Mouse (Mus musculus): ENCODE results near the gene Echdc2. TPM values are rescaled to one million over a fixed set of nuclear protein-coding genes. Genes with fewer than 3 reads are reported as not detected.
"Not testable (repeated sequence)": the region's sequence is repeated elsewhere in the genome, so short reads cannot be mapped to it uniquely, and the experiment has no call there.

Echdc2 gene
- polyA plus RNA-seq, 1 experiment from 2014 or later: 15.4 TPM

GRCm38 (mm10) chr4:108130452-108130851, 34.8 kb upstream of the Echdc2 start:
- Histone ChIP-seq H3K9me3 (ENCODE audit: control insufficient read depth, low read length) (no peaks in the 10 kb centered on the region), H3K4me2 (ENCODE audit: low read depth) (no peak overlapping the region), H3K27ac (ENCODE audit: low read depth, low read length) (no peak overlapping the region), H3K4me3 (ENCODE audit: low read depth, low read length) (no peak overlapping the region), H3K9ac (ENCODE audit: low read length) (no peak overlapping the region), H3K27me3 (ENCODE audit: control insufficient read depth, insufficient read depth, low read length) (no peaks in the 10 kb centered on the region), H3K4me1 (ENCODE audit: control insufficient read depth, insufficient read depth, low read length) (no peaks in the 10 kb centered on the region), H3K36me3 (ENCODE audit: control insufficient read depth, insufficient read depth, low read length) (no peaks in the 10 kb centered on the region)
- DNase-seq (ENCODE audit: low spot score) (no peak), ATAC-seq (ENCODE audit: insufficient read depth, low FRiP score, low TSS enrichment) (no peak)
- 84% methylated on average over 3 of the region's 3 CpGs for WGBS

GRCm38 (mm10) chr4:108136938-108137337, 28.3 kb upstream of the Echdc2 start:
- Histone ChIP-seq H3K9me3 (ENCODE audit: control insufficient read depth, low read length) (no peaks in the 10 kb centered on the region), H3K4me1 (ENCODE audit: control insufficient read depth, insufficient read depth, low read length) (no peaks in the 10 kb centered on the region), H3K4me2 (ENCODE audit: low read depth) (no peak overlapping the region), H3K9ac (ENCODE audit: low read length) (no peak overlapping the region), H3K36me3 (ENCODE audit: control insufficient read depth, insufficient read depth, low read length) (no peaks in the 10 kb centered on the region), H3K27me3 (ENCODE audit: control insufficient read depth, insufficient read depth, low read length) (no peaks in the 10 kb centered on the region), H3K27ac (ENCODE audit: low read depth, low read length) (no peak overlapping the region), H3K4me3 (ENCODE audit: low read depth, low read length) (no peak overlapping the region)
- no peak for DNase-seq (ENCODE audit: low spot score)
- ATAC-seq (ENCODE audit: insufficient read depth, low FRiP score, low TSS enrichment): no peak
- 91% methylated on average over 5 of the region's 5 CpGs for WGBS

GRCm38 (mm10) chr4:108143178-108143577, 22.1 kb upstream of the Echdc2 start:
- H3K4me2 ChIP-seq (ENCODE audit: low read depth); H3K9ac ChIP-seq (ENCODE audit: low read length); H3K9me3 ChIP-seq (ENCODE audit: control insufficient read depth, low read length); H3K4me1 ChIP-seq (ENCODE audit: control insufficient read depth, insufficient read depth, low read length); H3K4me3 ChIP-seq (ENCODE audit: low read depth, low read length); H3K27me3 ChIP-seq (ENCODE audit: control insufficient read depth, insufficient read depth, low read length); ATAC-seq (ENCODE audit: insufficient read depth, low FRiP score, low TSS enrichment); H3K36me3 ChIP-seq (ENCODE audit: control insufficient read depth, insufficient read depth, low read length); H3K27ac ChIP-seq (ENCODE audit: low read depth, low read length); DNase-seq (ENCODE audit: low spot score): not testable (repeated sequence)
- WGBS: 92% methylated on average over 2 of the region's 2 CpGs

GRCm38 (mm10) chr4:108143778-108144177, 21.5 kb upstream of the Echdc2 start:
- Histone ChIP-seq H3K9me3 (ENCODE audit: control insufficient read depth, low read length) (no peaks in the 10 kb centered on the region), H3K9ac (ENCODE audit: low read length) (no peak overlapping the region), H3K27me3 (ENCODE audit: control insufficient read depth, insufficient read depth, low read length) (no peaks in the 10 kb centered on the region), H3K36me3 (ENCODE audit: control insufficient read depth, insufficient read depth, low read length) (no peaks in the 10 kb centered on the region), H3K27ac (ENCODE audit: low read depth, low read length) (no peak overlapping the region), H3K4me1 (ENCODE audit: control insufficient read depth, insufficient read depth, low read length) (no peaks in the 10 kb centered on the region), H3K4me3 (ENCODE audit: low read depth, low read length) (no peak overlapping the region), H3K4me2 (ENCODE audit: low read depth) (no peak overlapping the region)
- ATAC-seq (ENCODE audit: insufficient read depth, low FRiP score, low TSS enrichment) (no peak), DNase-seq (ENCODE audit: low spot score) (no peak)

GRCm38 (mm10) chr4:108144880-108145279, 20.4 kb upstream of the Echdc2 start, which contains the start of gene Scp2:
Gene Scp2, minus strand, starts transcription at chr4:108144998.
- no peaks in the 10 kb centered on the region for H3K36me3 ChIP-seq (ENCODE audit: control insufficient read depth, insufficient read depth, low read length)
- no peak within 1 kb of the TSS for H3K4me3 ChIP-seq (ENCODE audit: low read depth, low read length)
- 84% methylated on average over 1 of the region's 1 CpGs for WGBS
- no peak within 1 kb of the TSS for H3K9ac ChIP-seq (ENCODE audit: low read length)
- DNase-seq (ENCODE audit: low spot score) (no peak), ATAC-seq (ENCODE audit: insufficient read depth, low FRiP score, low TSS enrichment) (no peak)
- no peaks in the 10 kb centered on the region for H3K9me3 ChIP-seq (ENCODE audit: control insufficient read depth, low read length)
- H3K4me2 ChIP-seq (ENCODE audit: low read depth): no peak within 1 kb of the TSS
- H3K27me3 ChIP-seq (ENCODE audit: control insufficient read depth, insufficient read depth, low read length): no peaks in the 10 kb centered on the region
- H3K27ac ChIP-seq (ENCODE audit: low read depth, low read length): no peak within 1 kb of the TSS
- H3K4me1 ChIP-seq (ENCODE audit: control insufficient read depth, insufficient read depth, low read length): no peaks in the 10 kb centered on the region

- WGBS: 39% methylated on average over 3 of the region's 3 CpGs
- H3K27ac ChIP-seq (ENCODE audit: low read depth, low read length); H3K4me3 ChIP-seq (ENCODE audit: low read depth, low read length); H3K4me2 ChIP-seq (ENCODE audit: low read depth); H3K9ac ChIP-seq (ENCODE audit: low read length); H3K27me3 ChIP-seq (ENCODE audit: control insufficient read depth, insufficient read depth, low read length); H3K9me3 ChIP-seq (ENCODE audit: control insufficient read depth, low read length); ATAC-seq (ENCODE audit: insufficient read depth, low FRiP score, low TSS enrichment); DNase-seq (ENCODE audit: low spot score); H3K4me1 ChIP-seq (ENCODE audit: control insufficient read depth, insufficient read depth, low read length); H3K36me3 ChIP-seq (ENCODE audit: control insufficient read depth, insufficient read depth, low read length): not testable (repeated sequence)
These were observed 19.7 kb upstream of the Echdc2 start for GRCm38 (mm10) chr4:108145554-108145953.

- not testable (repeated sequence) for H3K36me3 ChIP-seq (ENCODE audit: control insufficient read depth, insufficient read depth, low read length); DNase-seq (ENCODE audit: low spot score); H3K4me3 ChIP-seq (ENCODE audit: low read depth, low read length); ATAC-seq (ENCODE audit: insufficient read depth, low FRiP score, low TSS enrichment); H3K9me3 ChIP-seq (ENCODE audit: control insufficient read depth, low read length); H3K9ac ChIP-seq (ENCODE audit: low read length); H3K4me2 ChIP-seq (ENCODE audit: low read depth); H3K4me1 ChIP-seq (ENCODE audit: control insufficient read depth, insufficient read depth, low read length); H3K27ac ChIP-seq (ENCODE audit: low read depth, low read length); H3K27me3 ChIP-seq (ENCODE audit: control insufficient read depth, insufficient read depth, low read length)
- WGBS: 82% methylated on average over 1 of the region's 1 CpGs
These were observed 10.1 kb upstream of the Echdc2 start for GRCm38 (mm10) chr4:108155141-108155540.

GRCm38 (mm10) chr4:108161936-108162335, 3.3 kb upstream of the Echdc2 start:
- no peaks in the 10 kb centered on the region for H3K36me3 ChIP-seq (ENCODE audit: control insufficient read depth, insufficient read depth, low read length)
- no peaks in the 10 kb centered on the region for H3K9me3 ChIP-seq (ENCODE audit: control insufficient read depth, low read length)
- no peak overlapping the region for H3K9ac ChIP-seq (ENCODE audit: low read length)
- no peak overlapping the region for H3K4me2 ChIP-seq (ENCODE audit: low read depth)
- no peak overlapping the region for H3K4me3 ChIP-seq (ENCODE audit: low read depth, low read length)
- H3K27ac ChIP-seq (ENCODE audit: low read depth, low read length): no peak overlapping the region
- DNase-seq (ENCODE audit: low spot score) (no peak), ATAC-seq (ENCODE audit: insufficient read depth, low FRiP score, low TSS enrichment) (no peak)
- 0 out of 2 replicates have a peak, but pooled peaks cover 2% of the 10 kb centered on the region for H3K27me3 ChIP-seq (ENCODE audit: control insufficient read depth, insufficient read depth, low read length)
- WGBS: 92% methylated on average over 8 of the region's 8 CpGs
- H3K4me1 ChIP-seq (ENCODE audit: control insufficient read depth, insufficient read depth, low read length): no peaks in the 10 kb centered on the region

- no peaks in the 10 kb centered on the region for H3K36me3 ChIP-seq (ENCODE audit: control insufficient read depth, insufficient read depth, low read length)
- 87% methylated on average over 3 of the region's 3 CpGs for WGBS
- H3K27me3 ChIP-seq (ENCODE audit: control insufficient read depth, insufficient read depth, low read length): 0 out of 2 replicates have a peak, but pooled peaks cover 2% of the 10 kb centered on the region
- ATAC-seq (ENCODE audit: insufficient read depth, low FRiP score, low TSS enrichment): no peak
- H3K9ac ChIP-seq (ENCODE audit: low read length): no peak overlapping the region
- no peak overlapping the region for H3K4me3 ChIP-seq (ENCODE audit: low read depth, low read length)
- H3K4me1 ChIP-seq (ENCODE audit: control insufficient read depth, insufficient read depth, low read length): no peaks in the 10 kb centered on the region
- no peak overlapping the region for H3K4me2 ChIP-seq (ENCODE audit: low read depth)
- no peaks in the 10 kb centered on the region for H3K9me3 ChIP-seq (ENCODE audit: control insufficient read depth, low read length)
- no peak for DNase-seq (ENCODE audit: low spot score)
- no peak overlapping the region for H3K27ac ChIP-seq (ENCODE audit: low read depth, low read length)
These were observed 1.9 kb upstream of the Echdc2 start for GRCm38 (mm10) chr4:108163291-108163690.

Measured in neural tube, embryonic 11.5 days (tissue).